Mouse (Mus musculus): ENCODE results near the gene Gm11627. TPM values are rescaled to one million over a fixed set of nuclear protein-coding genes. Genes with fewer than 3 reads are reported as not detected.

Gm11627 gene
- polyA plus RNA-seq (2015; fragmentation: Nextera tagmentation; extraction: Ambion mirVana) = 7.7 and 9.1 TPM in 2 replicates

GRCm38 (mm10) chr11:102579165-102580033 is at the start of gene Gm11627:
TSS of gene Gm11627 (minus strand) at chr11:102579461.
- peak within 1 kb of the TSS; percentile 66 for H3K4me2 ChIP-seq (replicated peaks)
- no peaks in the 10 kb centered on the region for H3K27me3 ChIP-seq
- ATAC-seq (ENCODE audit: low FRiP score, low read depth) = peak; percentile 58; the same call in 1 of the 2 replicates
- no peaks in the 10 kb centered on the region for H3K9me3 ChIP-seq
- H3K4me1 ChIP-seq = peaks cover 52% of the 10 kb centered on the region
- H3K4me3 ChIP-seq = peak within 1 kb of the TSS; percentile 41
- WGBS = 6% methylated on average over 23 of the region's 23 CpGs
- peak within 1 kb of the TSS; percentile 74 for H3K9ac ChIP-seq
- H3K27ac ChIP-seq = peak within 1 kb of the TSS; percentile 92
- H3K36me3 ChIP-seq = no peaks in the 10 kb centered on the region

- ATAC-seq (ENCODE audit: low FRiP score, low read depth) = no peak
- H3K9me3 ChIP-seq = no peaks in the 10 kb centered on the region
- H3K9ac ChIP-seq = no peak overlapping the region
- no peak overlapping the region for H3K4me2 ChIP-seq (replicated peaks)
- H3K4me1 ChIP-seq = peaks cover 91% of the 10 kb centered on the region
- no peaks in the 10 kb centered on the region for H3K36me3 ChIP-seq
- WGBS = 60% methylated on average over 9 of the region's 9 CpGs
- H3K4me3 ChIP-seq = no peak overlapping the region
- H3K27ac ChIP-seq = no peak overlapping the region
- no peaks in the 10 kb centered on the region for H3K27me3 ChIP-seq
Observed at GRCm38 (mm10) chr11:102628529-102628928, 49.3 kb upstream of the Gm11627 start.

- Histone ChIP-seq H3K27ac (no peak overlapping the region), H3K4me3 (no peak overlapping the region), H3K36me3 (no peaks in the 10 kb centered on the region), H3K9me3 (no peaks in the 10 kb centered on the region), H3K4me1 (peaks cover 88% of the 10 kb centered on the region), H3K27me3 (no peaks in the 10 kb centered on the region), H3K4me2 (replicated peaks) (no peak overlapping the region), H3K9ac (no peak overlapping the region; the same call in 1 of the 2 replicates)
- ATAC-seq (ENCODE audit: low FRiP score, low read depth) = no peak
- WGBS = 77% methylated on average over 9 of the region's 9 CpGs
Observed at GRCm38 (mm10) chr11:102627171-102627931, 48.1 kb upstream of the Gm11627 start.

DNA sequence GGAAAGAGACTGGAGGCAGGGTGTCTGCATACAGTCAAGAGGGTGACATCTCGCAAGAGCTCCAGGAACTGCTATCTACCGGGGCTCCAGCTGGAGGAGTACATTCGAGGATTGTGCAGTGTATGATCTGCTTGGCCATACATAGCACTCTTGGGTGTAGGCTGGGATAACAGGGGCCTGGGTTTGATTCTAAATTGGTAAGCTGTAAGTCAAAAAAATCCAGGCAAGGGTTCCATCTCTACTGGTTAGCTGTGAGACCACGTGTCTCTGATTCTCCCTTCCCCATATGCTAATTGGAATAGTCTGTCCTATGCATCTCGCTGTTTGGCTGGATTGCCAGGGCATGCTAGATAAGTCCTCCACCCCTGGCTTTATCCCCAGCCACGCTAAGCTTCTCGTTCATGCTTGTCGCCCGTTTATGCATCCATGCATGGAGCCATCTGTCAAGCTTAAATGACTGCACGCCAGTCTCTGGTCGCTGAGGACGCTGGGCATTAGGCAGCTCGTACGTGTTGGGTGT is 45.7 kb upstream of the Gm11627 start:
- Histone ChIP-seq H3K27me3 (no peaks in the 10 kb centered on the region), H3K36me3 (no peaks in the 10 kb centered on the region), H3K4me1 (peaks cover 64% of the 10 kb centered on the region), H3K9me3 (no peaks in the 10 kb centered on the region), H3K27ac (peak overlapping the region; percentile 89), H3K4me2 (replicated peaks) (peak overlapping the region; percentile 57), H3K4me3 (no peak overlapping the region), H3K9ac (no peak overlapping the region)
- 22% methylated on average over 14 of the region's 14 CpGs for WGBS
- ATAC-seq (ENCODE audit: low FRiP score, low read depth) = peak; percentile 12; the same call in 1 of the 2 replicates

DNA sequence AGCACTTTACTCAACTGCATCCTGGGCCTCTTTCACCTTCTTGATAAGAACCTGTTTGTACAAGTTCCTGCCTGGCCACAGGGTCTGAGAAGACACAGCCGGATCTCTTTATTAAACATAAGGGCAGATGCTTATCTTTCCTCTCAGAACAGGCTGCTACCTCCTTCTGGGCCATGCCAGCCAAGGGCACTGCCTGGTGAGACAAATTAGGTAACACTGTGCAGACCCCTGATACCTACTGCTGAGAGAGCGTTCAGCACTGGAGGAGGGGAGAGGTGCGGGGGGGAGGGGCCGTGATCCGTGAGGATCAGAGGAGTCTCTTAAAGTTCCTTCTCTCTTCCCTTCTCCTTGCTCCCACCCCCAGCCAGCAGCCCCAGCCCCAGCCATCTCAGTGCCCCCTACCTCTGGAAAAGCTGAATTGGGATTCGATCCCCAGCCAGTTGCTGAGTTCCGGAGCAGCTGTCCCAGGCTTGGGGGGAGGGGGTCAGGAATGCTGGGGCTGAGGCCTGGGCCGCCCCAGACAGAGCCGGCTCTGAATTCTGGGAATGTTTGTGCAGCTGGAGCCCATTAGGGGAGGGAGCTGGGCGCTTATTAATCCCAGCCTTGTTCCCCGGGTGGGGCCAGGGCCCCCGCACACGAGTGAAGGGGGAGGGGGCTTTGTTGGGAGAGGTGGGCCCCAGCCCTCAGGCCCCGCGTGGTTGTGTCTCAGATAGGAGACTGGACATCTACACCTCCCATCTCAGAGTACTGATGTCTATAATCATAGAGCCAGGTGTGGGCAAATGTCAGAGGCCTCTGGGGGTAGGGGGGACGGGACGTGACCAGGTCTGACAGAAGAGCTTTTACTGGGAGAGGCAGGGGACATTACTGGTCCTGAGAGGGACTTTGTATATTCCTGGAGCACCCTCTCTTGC is 44.9 kb upstream of the Gm11627 start:
- Histone ChIP-seq H3K4me1 (peaks cover 56% of the 10 kb centered on the region), H3K27me3 (no peaks in the 10 kb centered on the region), H3K27ac (peak overlapping the region; percentile 89), H3K4me2 (replicated peaks) (peak overlapping the region; percentile 57), H3K36me3 (peaks cover 4% of the 10 kb centered on the region), H3K9ac (peak overlapping the region; percentile 57; the same call in 1 of the 2 replicates), H3K9me3 (peaks cover 8% of the 10 kb centered on the region), H3K4me3 (peak overlapping the region; percentile 29)
- ATAC-seq (ENCODE audit: low FRiP score, low read depth) = peak; percentile 95
- 6% methylated on average over 17 of the region's 17 CpGs for WGBS

- H3K9me3 ChIP-seq = peaks cover 8% of the 10 kb centered on the region
- no peak overlapping the region for H3K4me2 ChIP-seq (replicated peaks)
- no peak overlapping the region for H3K9ac ChIP-seq
- 62% methylated on average over 2 of the region's 2 CpGs for WGBS
- H3K27me3 ChIP-seq = no peaks in the 10 kb centered on the region
- ATAC-seq (ENCODE audit: low FRiP score, low read depth) = no peak
- H3K36me3 ChIP-seq = peaks cover 4% of the 10 kb centered on the region
- peaks cover 18% of the 10 kb centered on the region for H3K4me1 ChIP-seq
- no peak overlapping the region for H3K27ac ChIP-seq
- H3K4me3 ChIP-seq = no peak overlapping the region
Observed at GRCm38 (mm10) chr11:102619449-102619848, 40.2 kb upstream of the Gm11627 start.

DNA sequence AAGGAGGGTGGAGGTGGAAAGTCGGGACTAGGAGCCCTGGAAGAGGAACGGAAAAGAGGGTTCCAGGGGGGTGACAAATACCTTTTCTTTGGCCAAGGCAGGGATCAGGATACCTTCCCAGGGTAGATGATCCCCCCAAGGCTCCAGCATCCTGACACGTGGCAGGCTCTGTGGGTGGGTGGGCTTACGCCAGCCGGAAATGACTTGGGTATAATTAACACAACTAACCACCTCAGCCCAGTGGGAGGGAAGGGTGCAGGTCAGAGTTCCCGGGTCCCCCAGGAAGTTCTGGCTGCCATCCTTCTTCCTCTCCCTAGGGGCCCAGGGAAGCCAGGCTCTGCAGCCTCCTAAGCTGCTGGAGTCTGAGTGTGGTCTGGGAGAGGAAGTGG is 32.0 kb upstream of the Gm11627 start:
- Histone ChIP-seq H3K4me1 (peaks cover 44% of the 10 kb centered on the region), H3K27me3 (no peaks in the 10 kb centered on the region), H3K36me3 (peaks cover under 1% of the 10 kb centered on the region; the same call in 1 of the 2 replicates), H3K9ac (peak overlapping the region; percentile 66), H3K4me3 (no peak overlapping the region), H3K27ac (peak overlapping the region; percentile 100), H3K9me3 (no peaks in the 10 kb centered on the region), H3K4me2 (replicated peaks) (peak overlapping the region; percentile 83)
- ATAC-seq (ENCODE audit: low FRiP score, low read depth) = no peak
- 5% methylated on average over 6 of the region's 6 CpGs for WGBS

- Histone ChIP-seq H3K4me1 (peaks cover 44% of the 10 kb centered on the region), H3K9ac (peak overlapping the region; percentile 66), H3K36me3 (peaks cover 5% of the 10 kb centered on the region), H3K9me3 (no peaks in the 10 kb centered on the region), H3K27ac (peak overlapping the region; percentile 100), H3K4me3 (peak overlapping the region; percentile 7; the same call in 1 of the 2 replicates), H3K27me3 (no peaks in the 10 kb centered on the region), H3K4me2 (replicated peaks) (peak overlapping the region; percentile 83)
- WGBS = 11% methylated on average over 9 of the region's 9 CpGs
- no peak for ATAC-seq (ENCODE audit: low FRiP score, low read depth)
Observed at GRCm38 (mm10) chr11:102610675-102611316, 31.5 kb upstream of the Gm11627 start.

DNA sequence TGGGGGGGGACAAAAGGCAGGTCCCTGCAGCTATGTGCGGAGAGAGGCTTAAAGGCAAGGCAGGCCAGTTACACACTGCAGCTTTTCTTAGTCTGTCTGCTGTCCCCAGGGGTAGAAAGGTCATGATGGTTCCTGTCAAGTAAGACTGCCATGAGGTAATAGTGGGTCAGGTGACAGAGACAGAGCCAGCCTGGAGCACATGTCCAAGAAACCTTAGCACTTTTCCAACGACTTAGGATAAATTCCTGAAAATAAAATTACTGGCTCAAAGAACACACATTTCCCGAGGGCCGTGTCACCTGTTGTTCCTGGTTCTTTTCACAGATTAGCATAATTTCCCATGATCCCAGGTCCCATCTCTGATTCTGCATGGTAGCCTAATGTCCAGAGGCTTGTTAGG is 31.0 kb upstream of the Gm11627 start:
- H3K4me2 ChIP-seq (replicated peaks) = peak overlapping the region; percentile 83
- peaks cover 44% of the 10 kb centered on the region for H3K4me1 ChIP-seq
- peak overlapping the region; percentile 100 for H3K9ac ChIP-seq
- H3K27ac ChIP-seq = peak overlapping the region; percentile 100
- H3K36me3 ChIP-seq = peaks cover 8% of the 10 kb centered on the region
- H3K9me3 ChIP-seq = no peaks in the 10 kb centered on the region
- WGBS = 15% methylated on average over 4 of the region's 4 CpGs
- H3K27me3 ChIP-seq = no peaks in the 10 kb centered on the region
- 0 out of 2 replicates have a peak overlapping the region, but pooled peaks have one; percentile 98 for H3K4me3 ChIP-seq
- no peak for ATAC-seq (ENCODE audit: low FRiP score, low read depth)

DNA sequence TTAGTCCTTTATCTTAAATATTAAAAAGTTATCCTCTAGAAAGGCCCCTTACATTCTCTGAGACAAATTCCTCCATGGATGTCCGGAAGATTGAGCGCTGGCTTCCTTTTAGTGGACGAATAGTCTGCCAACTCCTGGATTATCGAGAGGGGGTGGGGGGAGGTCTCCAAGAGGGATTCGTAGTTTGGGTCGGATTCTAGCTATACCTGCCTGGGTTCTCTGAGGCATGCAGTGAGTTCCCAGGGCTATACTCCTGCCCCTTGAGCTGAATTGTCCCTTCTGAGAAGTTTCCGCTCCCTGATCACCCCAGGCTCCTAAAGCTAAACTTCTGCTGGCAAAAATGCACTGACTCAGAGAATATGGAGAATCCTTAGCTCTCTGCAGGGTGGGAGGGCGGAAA is 30.2 kb upstream of the Gm11627 start:
- H3K27ac ChIP-seq = peak overlapping the region; percentile 100; the same call in 1 of the 2 replicates
- peaks cover 44% of the 10 kb centered on the region for H3K4me1 ChIP-seq
- no peak for ATAC-seq (ENCODE audit: low FRiP score, low read depth)
- peak overlapping the region; percentile 100 for H3K9ac ChIP-seq
- H3K4me3 ChIP-seq = peak overlapping the region; percentile 98
- no peaks in the 10 kb centered on the region for H3K27me3 ChIP-seq
- WGBS = 47% methylated on average over 8 of the region's 8 CpGs
- H3K4me2 ChIP-seq (replicated peaks) = peak overlapping the region; percentile 83
- H3K9me3 ChIP-seq = no peaks in the 10 kb centered on the region
- H3K36me3 ChIP-seq = peaks cover 8% of the 10 kb centered on the region

DNA sequence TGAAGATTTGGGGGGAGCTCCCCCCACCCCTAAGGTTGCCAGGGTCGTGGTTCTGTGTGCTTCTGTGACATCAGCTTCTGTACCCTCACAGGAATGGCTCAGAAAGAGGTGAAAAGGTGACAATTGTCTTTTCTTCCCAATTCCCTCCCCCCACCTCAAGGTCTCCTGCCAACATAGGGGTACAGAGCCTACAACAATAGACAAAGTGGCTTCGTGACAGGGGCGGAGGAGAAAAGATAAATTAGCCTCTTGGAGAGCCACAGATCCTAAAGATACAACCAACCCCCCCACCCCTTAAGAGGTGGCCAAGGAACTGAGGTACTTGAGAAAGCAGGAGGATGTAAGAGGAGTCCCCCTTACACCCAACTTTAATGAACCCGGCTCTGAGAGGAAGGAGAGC is 29.4 kb upstream of the Gm11627 start:
- Histone ChIP-seq H3K27me3 (no peaks in the 10 kb centered on the region), H3K9me3 (no peaks in the 10 kb centered on the region), H3K4me2 (replicated peaks) (peak overlapping the region; percentile 83), H3K36me3 (peaks cover 8% of the 10 kb centered on the region), H3K4me1 (peaks cover 44% of the 10 kb centered on the region), H3K27ac (peak overlapping the region; percentile 100), H3K4me3 (peak overlapping the region; percentile 98), H3K9ac (peak overlapping the region; percentile 100)
- WGBS = 23% methylated on average over 4 of the region's 4 CpGs
- no peak for ATAC-seq (ENCODE audit: low FRiP score, low read depth)
